Mouse (Mus musculus) right cerebral cortex, adult 18-20 months (tissue): ENCODE measurements around the gene Sun2.

Source experiments
- DNase-seq: peaks from one replicate; pipeline ENCODE4 v3.0.0; 2022; ENCODE audit warnings: mixed read lengths

Gene Sun2

DNA sequence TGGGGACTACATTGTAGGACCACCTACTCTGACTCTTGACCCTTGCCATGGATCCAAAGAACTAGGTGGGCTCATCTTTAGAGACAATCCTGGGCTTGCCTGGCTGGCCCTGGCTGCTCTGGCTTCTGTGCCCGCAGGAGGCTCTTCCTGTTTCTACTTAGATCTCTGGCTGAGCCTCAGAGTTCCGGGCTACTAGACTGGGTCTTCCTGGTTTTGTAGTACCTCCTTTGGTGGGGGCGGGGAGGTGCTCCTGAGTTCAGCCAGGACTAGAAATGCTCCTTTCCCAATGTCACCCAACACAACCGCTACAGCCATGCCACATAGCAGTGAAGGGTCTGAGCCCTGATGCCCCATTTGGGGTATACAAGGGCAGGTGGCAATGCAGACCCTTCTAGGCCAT is 21.5 kb downstream of the Sun2 start:
- no peak for DNase-seq

DNA sequence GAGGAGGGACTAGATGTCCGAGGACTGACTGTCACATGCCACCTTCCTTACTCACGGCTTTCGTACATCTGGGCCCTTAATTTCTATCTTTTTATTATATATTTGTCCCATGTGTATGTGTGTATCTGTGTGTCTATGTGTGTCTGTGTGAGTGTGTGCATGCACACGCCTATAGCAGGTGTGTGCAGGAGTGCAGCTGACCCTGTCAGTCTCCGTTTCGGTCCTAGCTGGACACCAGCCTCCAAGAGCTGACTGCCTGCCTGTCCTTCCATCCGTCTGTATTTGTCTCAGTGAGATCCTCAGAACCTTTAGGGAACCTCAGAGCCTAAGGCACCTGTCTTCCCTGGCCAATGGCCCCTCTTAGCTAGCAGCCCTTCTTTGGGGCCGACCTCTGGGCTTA is 22.1 kb downstream of the Sun2 start:
- no peak for DNase-seq

DNA sequence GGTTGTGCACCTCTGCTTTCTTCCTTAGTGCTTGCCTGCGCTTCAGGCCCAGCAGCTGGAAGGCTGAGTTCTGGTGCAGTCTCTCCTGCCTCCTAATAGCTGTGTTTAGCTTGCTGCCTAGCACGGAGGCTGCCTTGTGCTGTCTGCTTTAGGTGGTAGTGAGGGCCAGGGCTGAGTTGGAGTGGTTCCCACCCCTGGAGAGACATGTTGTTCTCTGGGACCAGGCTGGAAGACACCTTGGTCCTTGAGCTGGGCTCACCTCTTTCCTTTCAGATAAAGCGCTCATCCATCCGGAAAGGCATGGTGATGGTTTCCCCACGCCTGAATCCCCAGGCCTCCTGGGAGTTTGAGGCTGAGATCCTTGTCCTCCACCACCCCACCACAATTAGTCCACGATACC is 25.6 kb downstream of the Sun2 start:
- no peak for DNase-seq

DNA sequence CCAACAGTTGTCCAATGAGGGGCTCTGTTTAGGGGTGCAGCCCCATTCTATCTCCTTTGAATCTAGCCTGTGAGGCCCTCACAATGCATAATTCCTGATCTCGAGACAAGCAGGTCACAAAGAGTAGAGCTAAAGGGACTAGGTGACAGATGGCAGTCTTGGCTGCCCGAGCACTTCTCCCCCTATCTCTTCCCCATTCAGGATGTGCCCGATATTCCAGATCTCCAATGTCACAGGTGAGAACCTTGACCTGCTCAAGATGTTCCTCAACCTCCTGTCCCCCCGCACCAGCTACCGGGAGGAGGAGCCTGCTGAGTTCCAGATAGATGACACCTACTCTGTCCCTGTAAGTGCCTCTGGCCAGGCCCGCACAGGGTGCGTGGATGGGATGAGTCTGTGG is 26.7 kb downstream of the Sun2 start:
- DNase-seq = no peak

DNA sequence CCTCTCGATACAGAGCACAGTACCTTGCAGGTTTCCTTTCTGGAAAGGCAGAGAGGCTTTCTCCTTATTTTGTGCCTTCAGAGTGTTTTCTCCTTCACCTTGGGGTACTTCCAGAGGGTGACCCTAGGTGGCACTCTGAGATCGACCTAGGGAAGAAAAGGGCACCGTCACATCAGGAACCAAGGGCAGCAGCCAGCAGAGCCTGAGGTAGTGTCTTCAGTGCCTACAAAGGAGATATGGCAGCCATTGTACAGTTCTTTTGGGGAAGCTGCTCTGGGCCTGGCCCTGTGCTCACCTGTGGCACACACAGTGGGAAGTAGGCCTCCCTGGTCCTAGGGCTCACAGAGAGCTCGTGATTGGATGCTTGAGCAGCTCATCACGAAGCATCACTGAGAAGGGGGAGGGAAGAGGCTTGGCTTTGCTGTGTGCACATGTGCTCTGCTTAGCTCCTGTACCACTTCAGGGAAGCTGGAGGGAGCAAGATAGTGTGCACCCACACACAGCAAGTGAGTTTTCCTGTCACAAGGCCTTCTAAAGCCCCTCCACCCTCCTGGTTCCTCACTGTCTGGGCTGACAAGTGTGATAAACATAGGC is 34.0 kb downstream of the Sun2 start:
- peak; percentile 40 for DNase-seq

DNA sequence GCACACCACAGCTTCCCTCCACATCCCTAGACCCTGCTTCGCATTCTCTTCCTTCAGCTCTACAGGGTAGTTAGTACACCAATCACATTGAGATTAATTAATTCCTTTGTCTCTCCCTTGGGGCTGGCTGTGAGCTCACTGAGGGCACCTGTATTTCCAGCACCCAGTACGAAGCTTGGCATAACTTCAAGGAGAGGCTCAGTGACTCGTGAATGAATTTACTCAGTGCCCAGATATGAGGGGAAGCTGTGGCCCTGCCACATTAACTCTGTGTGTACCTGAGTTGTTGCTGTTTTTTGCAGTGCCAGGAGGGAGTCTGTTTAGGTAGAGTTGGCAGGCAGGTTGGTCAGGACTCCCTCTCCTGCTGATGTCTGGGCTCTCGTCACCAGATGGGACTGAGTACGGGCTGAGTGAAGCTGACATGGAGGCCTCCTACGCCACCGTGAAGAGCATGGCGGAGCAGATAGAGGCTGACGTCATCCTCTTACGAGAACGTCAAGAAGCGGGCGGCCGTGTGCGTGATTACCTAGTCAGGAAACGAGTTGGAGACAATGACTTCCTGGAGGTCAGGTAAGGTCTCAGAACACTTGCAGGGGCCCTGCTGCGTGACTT is 35.6 kb downstream of the Sun2 start:
- DNase-seq = no peak

DNA sequence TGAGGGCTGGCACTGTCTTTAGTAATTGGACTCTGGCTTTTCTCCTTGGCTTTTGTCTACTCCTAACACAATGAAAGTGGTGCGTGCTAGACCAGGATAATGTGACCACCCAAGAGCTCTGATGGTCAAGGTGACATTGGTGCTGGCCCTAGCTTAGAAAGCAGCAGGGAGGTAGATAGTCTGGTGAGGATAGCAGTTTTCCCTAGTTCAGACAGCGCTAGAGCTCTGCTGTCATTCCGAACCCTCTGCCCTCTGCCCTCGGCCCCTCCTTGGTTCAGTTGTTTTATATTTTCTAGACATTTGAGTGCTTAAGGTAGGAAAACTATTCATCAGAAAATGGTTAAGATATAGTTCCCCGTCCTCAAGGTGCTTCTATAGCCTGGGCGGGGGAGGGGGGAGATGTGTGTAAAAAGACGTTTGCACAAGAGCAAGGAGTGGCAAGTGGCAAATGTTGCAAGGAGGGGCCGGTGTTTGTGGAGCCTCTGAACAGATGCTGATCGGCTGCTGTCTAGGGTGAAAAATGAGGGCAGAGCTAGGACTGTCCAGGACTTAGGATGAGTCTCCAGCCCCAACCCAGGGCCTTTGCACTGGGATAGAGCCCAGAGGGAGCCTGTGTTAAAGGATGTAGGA is 44.7 kb downstream of the Sun2 start:
- no peak for DNase-seq

DNA sequence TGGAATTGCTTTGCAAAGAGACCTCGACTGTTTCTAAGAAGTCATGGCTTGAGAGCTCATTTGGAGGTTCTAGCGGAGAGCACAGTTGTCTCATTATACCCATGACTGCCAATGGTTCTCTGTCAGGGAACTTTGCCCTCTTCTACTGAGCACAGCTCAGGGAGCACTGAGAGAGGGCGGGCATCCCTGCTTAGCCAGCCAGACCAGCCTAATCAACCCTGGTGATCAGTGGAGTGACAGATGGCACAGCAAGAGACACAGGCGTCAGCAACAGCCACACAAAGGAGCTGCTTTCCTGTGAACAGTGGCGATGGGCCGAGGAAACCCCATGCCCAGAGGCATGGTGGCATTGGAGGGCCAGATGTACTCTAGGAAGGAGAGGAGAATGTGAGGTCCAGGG is 45.3 kb downstream of the Sun2 start:
- no peak for DNase-seq

DNA sequence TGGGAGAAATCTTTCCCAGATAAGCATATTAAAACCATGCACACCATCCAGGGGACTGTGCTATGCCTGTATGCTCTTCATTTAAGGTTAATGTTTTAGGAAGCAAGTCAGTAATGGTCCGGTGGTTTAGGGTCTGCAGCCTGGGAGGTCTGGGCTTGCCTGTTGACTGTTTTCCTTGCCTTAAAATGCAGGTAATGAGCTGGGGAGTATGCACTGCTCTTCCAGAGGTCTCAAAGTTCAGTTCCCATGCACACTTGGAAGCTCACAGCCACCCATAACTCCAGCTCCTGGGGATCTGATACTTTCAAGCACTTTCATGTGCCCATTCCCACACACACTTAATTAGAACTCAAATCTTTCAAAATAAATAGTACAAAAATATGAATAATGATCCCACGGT is 45.8 kb downstream of the Sun2 start:
- no peak for DNase-seq

DNA sequence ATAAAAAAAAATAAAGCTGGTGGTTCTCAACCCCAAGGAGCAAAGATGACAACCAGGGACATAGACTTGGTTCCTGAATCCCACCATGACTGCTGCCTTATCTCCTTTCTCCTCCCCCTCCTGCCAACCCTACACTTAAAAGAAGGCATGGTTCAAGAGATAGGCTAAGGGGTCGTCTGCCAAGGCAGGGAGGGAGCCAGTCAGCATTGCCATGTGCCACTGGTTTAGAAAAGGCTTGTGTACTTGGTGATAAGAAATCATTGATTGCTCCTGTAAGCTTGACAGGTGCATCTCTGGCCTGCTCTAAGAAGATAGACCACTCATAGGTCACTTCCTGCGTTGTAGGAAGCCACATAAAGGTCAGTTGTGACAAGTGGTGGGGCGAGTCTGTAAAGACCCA is 46.8 kb downstream of the Sun2 start:
- DNase-seq = no peak

DNA sequence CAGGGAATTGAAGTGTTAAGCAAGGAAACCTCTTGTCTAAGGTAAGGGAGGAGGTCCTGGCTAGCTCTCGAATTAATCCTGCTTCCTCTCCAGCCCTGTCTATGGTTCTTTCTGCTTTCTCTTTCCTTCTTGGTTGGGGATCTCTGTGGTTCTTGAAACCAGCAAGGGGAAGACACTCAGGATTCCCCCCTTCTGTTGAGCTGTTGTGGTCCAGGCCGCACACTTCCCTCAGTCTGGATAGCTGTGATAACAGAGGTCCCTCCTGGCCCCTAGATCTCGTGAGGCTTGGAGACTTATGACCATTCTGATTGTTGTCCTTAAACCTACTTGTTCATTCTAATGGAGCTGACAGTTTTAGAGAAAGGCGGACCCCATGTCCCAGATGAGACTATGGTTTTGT is 47.8 kb downstream of the Sun2 start:
- DNase-seq = no peak

DNA sequence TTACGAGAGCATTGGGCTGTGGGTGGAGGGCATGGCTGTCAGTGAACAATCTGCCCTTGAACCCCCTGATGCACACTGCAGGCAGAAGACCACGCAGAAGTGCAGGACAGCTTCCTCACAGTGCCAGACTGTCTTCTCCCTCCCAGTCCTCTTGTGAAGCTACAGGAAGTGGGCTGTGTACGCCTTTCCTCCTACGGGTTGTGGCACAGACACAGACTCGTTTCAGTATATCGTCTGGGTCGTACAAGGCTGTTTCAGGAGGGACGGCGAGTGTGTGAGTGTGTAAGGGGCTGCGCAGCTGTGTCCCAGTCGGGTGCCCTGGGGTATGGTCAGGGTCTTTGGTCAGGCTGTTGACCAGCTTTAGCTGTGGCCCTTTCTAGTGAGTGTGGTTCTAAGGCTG is 48.6 kb downstream of the Sun2 start:
- DNase-seq = no peak

DNA sequence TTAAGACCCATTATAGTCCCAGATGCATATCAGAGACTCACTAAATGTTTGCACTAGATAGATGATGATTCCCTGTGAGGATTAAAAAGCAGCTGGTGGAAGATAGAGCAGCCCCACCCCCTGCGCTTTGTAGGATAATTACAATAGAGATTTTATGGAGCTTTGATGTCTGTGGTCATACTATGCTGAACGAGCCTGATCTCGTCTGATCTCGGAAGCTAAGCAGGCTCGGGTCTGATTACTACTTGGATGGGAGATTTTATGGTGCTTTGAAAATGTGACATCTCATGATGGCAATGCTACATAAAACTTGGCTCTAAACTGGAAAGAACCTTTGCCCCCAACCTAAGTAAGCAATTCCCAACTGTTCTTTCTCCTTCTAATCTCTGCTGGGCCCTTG is 50.0 kb downstream of the Sun2 start:
- no peak for DNase-seq

DNA sequence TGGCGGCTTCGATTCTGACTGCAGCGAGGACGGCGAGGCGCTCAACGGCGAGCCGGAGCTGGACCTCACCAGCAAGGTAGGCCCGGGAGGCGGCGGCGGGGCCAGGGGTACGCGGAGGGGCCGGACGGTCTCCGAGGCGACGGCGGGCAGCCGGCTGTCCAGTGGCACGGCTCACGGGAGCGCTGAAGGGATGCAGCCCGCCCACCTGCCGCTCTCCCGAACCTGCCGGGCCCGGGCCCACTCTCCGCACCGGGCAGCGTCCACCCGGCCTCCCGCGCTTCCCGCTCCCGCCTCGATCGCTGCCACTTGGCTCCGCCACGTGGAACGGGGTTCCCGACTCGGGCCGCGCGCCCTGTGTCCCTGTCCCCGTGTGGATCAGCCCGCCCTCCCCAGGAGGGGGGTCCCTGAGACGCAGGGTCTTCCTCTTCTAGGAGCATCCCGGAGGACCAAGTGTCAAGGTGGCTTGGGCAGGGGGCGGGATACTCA is 51.3 kb downstream of the Sun2 start:
- DNase-seq = peak; percentile 37

DNA sequence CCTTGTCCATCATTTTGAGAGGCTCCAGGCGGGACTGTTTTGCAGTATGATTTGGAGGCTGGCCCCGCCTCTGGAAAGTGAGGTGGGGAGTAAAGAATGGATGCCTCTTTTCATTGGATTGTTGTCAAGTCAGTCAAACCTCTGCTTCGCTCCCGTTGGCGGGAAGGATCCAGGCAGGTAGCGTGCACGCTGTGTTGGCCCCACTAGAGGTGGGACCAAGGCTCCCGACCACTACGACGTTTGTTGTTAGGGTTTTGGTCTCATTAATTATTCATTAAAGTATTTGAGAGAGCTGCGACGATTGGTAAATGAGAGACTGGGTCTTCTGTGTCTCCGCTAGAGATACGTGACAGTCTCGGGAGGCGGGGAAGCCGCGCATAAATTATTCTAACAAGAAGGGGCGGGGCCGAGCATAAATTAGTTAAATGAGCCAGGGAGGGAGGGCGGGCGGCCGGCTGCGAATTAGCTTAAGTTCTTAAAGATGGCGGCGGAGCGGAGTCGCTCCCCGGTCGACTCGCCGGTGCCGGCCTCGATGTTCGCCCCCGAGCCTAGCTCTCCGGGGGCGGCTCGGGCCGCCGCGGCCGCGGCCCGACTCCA is 51.8 kb downstream of the Sun2 start, which contains the start of gene Gtpbp1:
Gtpbp1 (plus strand) TSS at position 420 of the 597 bp plus-strand sequence.
- peak; percentile 99 for DNase-seq

DNA sequence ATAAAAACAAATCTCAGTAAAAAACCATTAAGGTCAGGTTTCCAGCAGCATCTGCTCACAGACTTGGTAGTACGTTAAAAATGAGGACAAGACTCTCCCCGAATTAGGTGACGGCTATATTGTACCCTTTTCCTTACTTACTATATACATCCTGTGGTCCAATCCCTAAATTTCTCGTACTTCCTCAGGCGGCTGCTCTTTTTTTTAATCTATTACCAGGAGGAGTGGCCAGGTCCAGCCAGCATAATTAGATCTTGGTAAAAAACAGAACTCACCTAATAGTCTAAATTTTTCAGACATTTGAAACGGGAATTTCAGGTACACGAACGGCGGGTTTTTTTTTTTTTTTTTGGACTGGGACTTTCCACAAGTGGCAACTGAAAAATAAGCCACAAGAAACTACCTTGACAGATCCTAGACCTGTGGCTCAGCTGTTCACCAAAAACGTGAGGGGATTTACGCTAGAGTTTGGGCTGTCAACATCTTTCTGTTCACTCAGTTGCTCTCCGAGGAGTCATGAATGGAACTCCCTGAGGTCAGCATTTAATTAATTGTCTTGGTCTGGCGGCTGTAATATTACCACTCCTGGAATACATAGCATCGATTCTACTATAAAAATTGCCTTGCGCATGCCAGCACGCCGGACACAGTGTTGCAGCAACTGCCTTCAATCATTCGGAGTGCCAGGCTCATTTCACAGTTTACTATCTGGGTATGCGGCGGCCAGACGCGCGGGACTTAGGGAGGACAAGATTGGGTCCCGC is 52.5 kb downstream of the Sun2 start:
- no peak for DNase-seq

DNA sequence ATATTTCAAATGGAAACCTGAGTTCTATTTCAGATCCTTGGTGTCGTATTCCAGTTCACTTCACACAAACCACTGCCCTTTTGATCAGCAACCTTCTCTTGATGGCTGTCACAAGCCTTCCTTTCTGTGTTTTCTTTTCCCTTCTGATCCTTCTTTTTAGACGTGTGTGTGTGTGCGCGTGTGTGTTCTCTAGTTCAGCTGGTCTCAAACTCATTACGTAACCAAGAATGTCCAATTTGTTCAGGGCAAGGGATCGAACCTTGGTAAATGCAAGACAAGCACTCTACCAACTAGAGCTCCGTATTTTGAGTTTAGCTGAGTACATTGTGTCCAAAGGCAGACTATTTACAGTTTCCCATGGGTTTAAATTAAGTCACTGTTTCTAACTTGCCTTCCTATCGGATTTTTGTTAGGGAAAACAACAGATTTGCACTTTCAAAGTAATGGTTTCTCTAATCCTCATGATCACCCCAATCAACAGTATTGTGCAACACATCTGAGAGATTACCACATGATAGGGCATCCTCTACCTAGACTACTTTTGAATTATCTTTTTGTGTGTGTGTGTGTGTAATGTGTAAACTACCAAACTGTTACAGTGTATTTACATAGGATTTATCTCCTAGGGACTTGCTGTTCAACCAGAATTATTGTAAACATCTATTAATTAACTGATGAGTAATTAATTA is 53.9 kb downstream of the Sun2 start:
- no peak for DNase-seq

DNA sequence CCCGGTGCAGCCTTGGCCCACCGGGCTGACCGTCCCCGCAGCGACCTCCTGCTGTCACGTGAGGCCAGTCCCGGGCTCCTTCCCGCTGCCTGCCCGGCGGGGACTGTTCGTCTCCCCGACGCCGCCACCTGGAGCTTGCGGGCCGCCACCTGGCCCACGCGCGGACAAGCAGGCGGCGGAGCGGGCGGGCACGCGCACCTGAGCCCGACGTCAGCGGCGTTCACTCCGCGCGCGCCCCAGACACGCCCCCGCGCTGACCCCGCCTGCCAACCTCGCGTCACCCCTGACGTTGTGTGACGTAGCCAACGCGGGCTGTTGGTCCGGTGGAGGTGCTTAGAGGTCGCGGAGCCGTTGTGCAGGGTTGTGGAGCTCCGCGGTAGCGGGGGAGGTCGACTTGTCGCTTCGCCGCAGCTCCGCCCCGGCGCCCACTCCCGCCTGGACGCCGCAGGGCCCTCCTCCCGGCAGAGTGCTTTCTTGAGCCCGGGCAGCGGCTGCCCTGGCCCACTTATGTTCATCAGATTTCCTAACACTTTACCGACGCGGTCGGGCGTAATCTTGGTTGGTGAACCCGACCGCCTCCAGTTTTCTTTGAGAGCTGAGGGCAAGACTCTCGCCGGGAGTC is 54.6 kb downstream of the Sun2 start, which contains the start of gene Josd1:
Josd1 (minus strand) TSS at position 274 of the 622 bp plus-strand sequence.
- peak; percentile 96 for DNase-seq

DNA sequence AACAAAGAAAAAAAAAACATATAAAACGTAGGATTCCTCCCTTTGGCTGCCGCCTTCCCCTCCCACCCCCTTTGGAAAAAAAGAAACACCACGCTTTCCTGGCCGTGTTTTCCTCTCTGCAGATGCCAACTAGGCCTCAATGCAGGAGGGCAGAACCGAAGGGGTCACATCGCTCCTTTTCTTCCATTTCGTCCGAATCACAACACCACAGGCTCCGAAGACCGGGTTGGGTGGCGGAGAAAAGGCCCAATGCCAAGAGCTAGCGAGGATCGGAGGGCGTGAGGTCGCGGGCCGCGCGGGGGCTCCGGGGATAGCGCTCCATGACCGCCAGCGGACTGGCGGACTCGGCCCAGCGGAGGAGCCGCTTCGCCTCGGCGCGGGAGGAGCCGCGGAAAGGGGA is 55.2 kb downstream of the Sun2 start:
- DNase-seq = no peak

DNA sequence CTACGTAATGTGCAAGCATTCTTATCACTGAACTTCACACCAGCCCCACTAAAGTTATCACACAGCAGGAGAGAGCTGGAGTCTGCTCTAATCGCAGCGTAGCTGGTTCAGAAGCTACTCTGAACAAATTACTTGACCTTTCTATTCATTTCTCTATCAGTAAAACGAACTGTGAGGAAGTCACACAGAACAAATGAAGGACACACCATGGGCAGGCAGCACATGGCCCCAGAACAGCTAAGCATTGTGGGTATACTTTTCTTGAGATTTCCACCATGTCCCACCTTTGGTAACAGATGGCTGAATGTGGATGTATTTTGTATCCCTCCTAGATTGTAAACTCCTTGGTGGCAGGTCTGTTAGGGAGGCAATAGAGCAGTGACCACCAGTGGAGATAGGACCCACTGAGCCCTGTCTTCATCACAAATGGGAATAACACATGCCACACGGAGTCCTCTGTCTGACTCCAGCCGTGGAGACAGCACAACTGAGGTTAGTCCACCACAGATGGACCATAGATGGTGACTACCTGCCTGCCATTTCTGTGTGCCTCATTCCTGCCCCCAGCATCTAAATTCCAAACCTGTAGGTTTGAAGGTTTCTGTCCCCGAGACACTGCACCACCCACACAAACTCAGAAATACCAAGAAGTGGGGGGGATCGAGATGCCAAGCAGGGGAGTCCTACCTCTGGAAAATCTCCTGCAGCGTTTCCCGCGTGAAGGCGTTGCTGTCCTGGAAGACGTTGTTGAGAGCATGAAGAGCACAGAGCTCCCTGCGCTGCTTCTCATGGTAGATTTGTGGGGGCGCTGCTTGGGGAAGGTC is 56.1 kb downstream of the Sun2 start:
- peak; percentile 36 for DNase-seq

DNA sequence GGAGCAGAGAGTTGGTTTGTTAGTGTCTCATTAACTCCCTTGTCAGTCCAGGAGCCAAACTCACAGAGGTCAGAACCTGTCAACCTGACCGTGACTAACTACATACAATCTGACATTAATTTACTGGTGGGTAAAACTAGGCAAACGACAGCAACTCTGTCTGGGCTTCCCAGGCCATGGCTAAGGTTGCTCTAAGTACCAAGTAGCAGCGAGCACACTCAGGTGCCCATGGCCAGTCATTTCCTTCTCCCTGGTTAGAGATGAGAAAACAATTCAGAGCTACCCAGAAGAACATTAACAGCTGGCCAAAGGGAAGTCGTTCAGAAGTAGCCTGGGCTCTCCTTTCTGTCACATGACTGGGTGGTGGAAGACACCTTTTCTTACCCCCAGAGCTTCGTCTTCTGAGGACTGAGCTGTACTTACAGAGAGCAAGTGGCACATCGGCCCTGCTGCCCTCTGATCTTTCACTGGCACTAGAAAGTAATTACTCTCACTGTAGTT is 57.1 kb downstream of the Sun2 start:
- no peak for DNase-seq
